Mouse (Mus musculus) megakaryocyte, embryonic 14.5 days (primary cell): ENCODE results near the gene Sh2d5.

Experiments used
- FLI1 ChIP-seq: IDR thresholded peaks from 2 replicates; pipeline ENCODE4 v1.6.1; 2012; ENCODE audit warnings: low read length, inconsistent platforms, mixed read lengths
- GATA1 ChIP-seq: IDR thresholded peaks from 3 replicates; pipeline ENCODE4 v1.6.1; 2012; ENCODE audit warnings: mixed read lengths, low read length, inconsistent platforms, borderline replicate concordance

GRCm38 (mm10) chr4:138307739-138308138 is 57.5 kb downstream of the Sh2d5 start:
- no peak for TF ChIP-seq GATA1
- no peak for TF ChIP-seq FLI1
